Mouse (Mus musculus) cerebellum, adult 11 months (tissue): Measurements from ENCODE around the gene Slc26a11.

ENCODE experiments used
- DNase-seq: peaks from one replicate; pipeline ENCODE4 v3.0.0; 2022

Gene Slc26a11

GRCm38 (mm10) chr11:119402501-119403160 is 47.3 kb downstream of the Slc26a11 start:
- DNase-seq = no peak

GRCm38 (mm10) chr11:119404627-119405026 is 49.3 kb downstream of the Slc26a11 start:
- DNase-seq = no peak

GRCm38 (mm10) chr11:119407381-119407780 is 52.0 kb downstream of the Slc26a11 start:
- DNase-seq = no peak

GRCm38 (mm10) chr11:119407977-119408376 is 52.6 kb downstream of the Slc26a11 start:
- no peak for DNase-seq

GRCm38 (mm10) chr11:119419327-119420118 is 64.2 kb downstream of the Slc26a11 start:
- no peak for DNase-seq

- DNase-seq = no peak
These were observed 65.1 kb downstream of the Slc26a11 start for GRCm38 (mm10) chr11:119420426-119420825.

GRCm38 (mm10) chr11:119427431-119427830 is 72.1 kb downstream of the Slc26a11 start:
- DNase-seq = no peak

GRCm38 (mm10) chr11:119427986-119428385 is 72.6 kb downstream of the Slc26a11 start:
- DNase-seq = no peak

- no peak for DNase-seq
These were observed 73.3 kb downstream of the Slc26a11 start for GRCm38 (mm10) chr11:119428649-119429136.
